Mouse (Mus musculus) G1E (cell line): ENCODE measurements around the gene Slc25a33. TPM values are rescaled to one million over a fixed set of nuclear protein-coding genes. Genes with fewer than 3 reads are reported as not detected.
A peak's percentile ranks its signal among the peaks of the same experiment; 100 is the strongest.

Experiments
- ATAC-seq: 2 replicates; pipeline ENCODE4 v1.8.0; 2016; ENCODE audit warnings: mild to moderate bottlenecking; ENCODE audit not compliant: insufficient number of reproducible peaks, poor library complexity, low FRiP score, severe bottlenecking; ENCODE audit errors: extremely low read depth
- DNase-seq: peaks from one replicate; pipeline ENCODE4 v3.0.0; 2012; ENCODE audit warnings: low spot score
- H3K27me3 ChIP-seq: 2 replicates; pipeline ENCODE4 v1.6.1; 2012; ENCODE audit warnings: mild to moderate bottlenecking, low read length, inconsistent platforms; ENCODE audit not compliant: insufficient read depth
- H3K36me3 ChIP-seq: replicated peaks from 2 replicates; pipeline ENCODE3; 2012; ENCODE audit warnings: mild to moderate bottlenecking, inconsistent platforms
- H3K4me1 ChIP-seq: 2 replicates; pipeline ENCODE4 v1.6.1; 2012; ENCODE audit warnings: low read depth, low read length, inconsistent platforms, mixed read lengths; ENCODE audit not compliant: insufficient read depth
- H3K4me3 ChIP-seq: 2 replicates; pipeline ENCODE4 v1.5.1; 2012; ENCODE audit warnings: low read depth, mild to moderate bottlenecking, inconsistent platforms, low read length, moderate library complexity, mixed read lengths
- H3K9me3 ChIP-seq: replicated peaks from 2 replicates; pipeline ENCODE4 v1.6.1; 2012; ENCODE audit warnings: inconsistent platforms
- CTCF ChIP-seq: IDR thresholded peaks from 2 replicates; pipeline ENCODE4 v1.5.1; 2012; ENCODE audit warnings: low read depth, low read length, inconsistent platforms, mixed read lengths
- GATA1 ChIP-seq: IDR thresholded peaks from 2 replicates; pipeline ENCODE4 v1.6.1; 2012; ENCODE audit warnings: borderline replicate concordance, low read length, inconsistent platforms, mixed read lengths
- GATA2 ChIP-seq: IDR thresholded peaks from 2 replicates; pipeline ENCODE4 v1.6.1; 2012; ENCODE audit warnings: low read depth, low read length, inconsistent platforms, borderline replicate concordance
- POLR2AphosphoS5 ChIP-seq: IDR thresholded peaks from 2 replicates; pipeline ENCODE4 v1.6.1; 2012; ENCODE audit warnings: low read depth, low read length, inconsistent platforms; ENCODE audit not compliant: insufficient replicate concordance
- TAL1 ChIP-seq: conservative IDR thresholded peaks from 2 replicates; pipeline ENCODE4 v1.6.1; 2012; ENCODE audit warnings: low read depth, low read length, inconsistent platforms, mixed read lengths
- polyA plus RNA-seq: library from polyadenylated mRNA; stranded (reverse); fragments of >175 nt; gene quantifications from 2 replicates; pipeline ENCODE4 v1.2.3, GENCODE M21; 2012
- total RNA-seq, 2 experiments: library from RNA; stranded (forward) in 1 of 2; stranded (reverse) in 1 of 2; fragments of 200-1000 nt in 1 of 2; fragments of >200 nt in 1 of 2; fragmentation: Nextera tagmentation in 1 of 2; gene quantifications; 2 replicates each; pipeline ENCODE4 v1.2.3; 2014 to 2017

Gene Slc25a33
- total and polyA plus RNA-seq, 3 experiments, result 2.3 to 4.9 (median 3.7) TPM

DNA sequence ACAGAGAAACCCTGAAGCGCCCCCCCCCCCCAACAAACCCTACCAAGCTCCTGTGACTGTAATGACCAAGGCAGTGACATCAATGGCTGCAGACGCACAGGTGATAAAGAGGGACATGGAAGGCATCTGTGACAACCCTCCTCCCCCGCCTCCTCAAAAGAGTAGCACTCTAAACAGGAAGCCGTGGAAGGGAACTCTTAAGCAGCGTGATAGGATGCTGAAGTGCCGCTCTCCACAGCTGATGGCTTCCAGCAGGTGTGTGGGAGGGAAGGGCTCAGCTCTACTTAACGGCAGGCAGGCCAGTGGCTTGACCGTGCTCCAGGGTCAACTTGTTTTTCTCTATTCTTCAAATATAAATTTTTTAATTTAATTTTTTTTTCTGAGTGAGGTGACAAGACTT, 52.9 kb downstream of the Slc25a33 start:
- no peak for DNase-seq
- H3K36me3 ChIP-seq, result peaks cover 98% of the 10 kb centered on the region
- no peaks in the 10 kb centered on the region for H3K9me3 ChIP-seq
- H3K4me1 ChIP-seq, result peaks cover 7% of the 10 kb centered on the region
- no peak for ATAC-seq
- TF ChIP-seq TAL1 (no peak), GATA2 (no peak), POLR2AphosphoS5 (no peak), CTCF (no peak), GATA1 (no peak)
- H3K27me3 ChIP-seq, result no peaks in the 10 kb centered on the region
- no peak overlapping the region for H3K4me3 ChIP-seq

GRCm38 (mm10) chr4:149719686-149720085, 54.4 kb downstream of the Slc25a33 start:
- TF ChIP-seq CTCF (peak; percentile 51), GATA2 (no peak)
- H3K36me3 ChIP-seq, result peaks cover 96% of the 10 kb centered on the region
- ATAC-seq (no peak), DNase-seq (no peak)
- no peaks in the 10 kb centered on the region for H3K4me1 ChIP-seq
- no peaks in the 10 kb centered on the region for H3K27me3 ChIP-seq
- no peaks in the 10 kb centered on the region for H3K9me3 ChIP-seq
- H3K4me3 ChIP-seq, result no peak overlapping the region

GRCm38 (mm10) chr4:149714542-149714941, 59.5 kb downstream of the Slc25a33 start:
- Histone ChIP-seq H3K4me3 (no peak overlapping the region), H3K9me3 (no peaks in the 10 kb centered on the region), H3K36me3 (peaks cover 47% of the 10 kb centered on the region), H3K4me1 (no peaks in the 10 kb centered on the region), H3K27me3 (no peaks in the 10 kb centered on the region)
- no peak for DNase-seq
- TF ChIP-seq POLR2AphosphoS5 (no peak), GATA2 (no peak), CTCF (no peak), GATA1 (no peak), TAL1 (no peak)
- ATAC-seq, result no peak

GRCm38 (mm10) chr4:149711955-149712354, 62.1 kb downstream of the Slc25a33 start:
- no peak overlapping the region for H3K4me3 ChIP-seq
- ATAC-seq, result no peak
- H3K4me1 ChIP-seq, result peaks cover 3% of the 10 kb centered on the region; the same call in 1 of the 2 replicates
- TF ChIP-seq GATA2, result no peak
- no peak for DNase-seq
- no peaks in the 10 kb centered on the region for H3K9me3 ChIP-seq
- peaks cover 21% of the 10 kb centered on the region for H3K36me3 ChIP-seq
- H3K27me3 ChIP-seq, result no peaks in the 10 kb centered on the region

GRCm38 (mm10) chr4:149711485-149711884, 62.6 kb downstream of the Slc25a33 start:
- Histone ChIP-seq H3K36me3 (peaks cover 17% of the 10 kb centered on the region), H3K4me1 (peaks cover 3% of the 10 kb centered on the region; the same call in 1 of the 2 replicates), H3K4me3 (no peak overlapping the region), H3K27me3 (no peaks in the 10 kb centered on the region), H3K9me3 (no peaks in the 10 kb centered on the region)
- no peak for ATAC-seq
- DNase-seq, result no peak
- TF ChIP-seq GATA2 (no peak), POLR2AphosphoS5 (no peak), TAL1 (no peak), GATA1 (no peak), CTCF (no peak)

- peak; percentile 87 for ATAC-seq
- H3K27me3 ChIP-seq, result no peaks in the 10 kb centered on the region
- DNase-seq, result peak; percentile 50
- H3K4me3 ChIP-seq, result no peak overlapping the region
- no peak for TF ChIP-seq TAL1
- TF ChIP-seq CTCF, result no peak
- no peak for TF ChIP-seq GATA2
- no peak for TF ChIP-seq POLR2AphosphoS5
- TF ChIP-seq GATA1, result no peak
- no peaks in the 10 kb centered on the region for H3K9me3 ChIP-seq
- peaks cover 7% of the 10 kb centered on the region for H3K36me3 ChIP-seq
- H3K4me1 ChIP-seq, result peaks cover 4% of the 10 kb centered on the region
Measured at GRCm38 (mm10) chr4:149710510-149710909, 63.6 kb downstream of the Slc25a33 start.

- Histone ChIP-seq H3K27me3 (no peaks in the 10 kb centered on the region), H3K4me3 (no peak overlapping the region), H3K9me3 (no peaks in the 10 kb centered on the region), H3K36me3 (no peaks in the 10 kb centered on the region), H3K4me1 (peaks cover 9% of the 10 kb centered on the region)
- DNase-seq, result no peak
- ATAC-seq, result no peak
- TF ChIP-seq GATA1 (no peak), TAL1 (no peak), CTCF (no peak), GATA2 (no peak), POLR2AphosphoS5 (no peak)
Measured at GRCm38 (mm10) chr4:149705941-149706340, 68.1 kb downstream of the Slc25a33 start.
